Mouse (Mus musculus) neural tube, embryonic 11.5 days (tissue): Measurements from ENCODE around the gene Kctd17. TPM values are rescaled to one million over a fixed set of nuclear protein-coding genes. Genes with fewer than 3 reads are reported as not detected.

Experiments used
- ATAC-seq: fragments of 200-750 bp; cut with Nextera tagmentation; 2 replicates; pipeline ENCODE4 v1.8.0; 2017; ENCODE audit warnings: moderate number of reproducible peaks, mild to moderate bottlenecking, moderate TSS enrichment, moderate library complexity; ENCODE audit not compliant: insufficient read depth, low FRiP score, low TSS enrichment
- DNase-seq: peaks from one replicate; pipeline ENCODE4 v3.0.0-alpha.2; 2015; ENCODE audit warnings: low spot score
- H3K27ac ChIP-seq: fragments of 300-500 bp; sonication (generic); 2 replicates; pipeline ENCODE4 v1.5.1; 2014; ENCODE audit warnings: low read depth, mild to moderate bottlenecking, low read length
- H3K27me3 ChIP-seq: fragments of 300-500 bp; sonication (generic); 2 replicates; pipeline ENCODE4 v1.6.1; 2014; ENCODE audit warnings: mild to moderate bottlenecking, low read length, mixed read lengths; ENCODE audit not compliant: control insufficient read depth, insufficient read depth
- H3K36me3 ChIP-seq: fragments of 300-500 bp; sonication (generic); 2 replicates; pipeline ENCODE4 v1.6.1; 2014; ENCODE audit warnings: mild to moderate bottlenecking, low read length, moderate library complexity, mixed read lengths; ENCODE audit not compliant: control insufficient read depth, insufficient read depth
- H3K4me1 ChIP-seq: fragments of 300-500 bp; sonication (generic); 2 replicates; pipeline ENCODE4 v1.6.1; 2014; ENCODE audit warnings: low read length, mixed read lengths; ENCODE audit not compliant: control insufficient read depth, insufficient read depth
- H3K4me2 ChIP-seq: fragments of 300-500 bp; sonication (generic); 2 replicates; pipeline ENCODE4 v1.6.1; 2014; ENCODE audit warnings: low read depth, mild to moderate bottlenecking, moderate library complexity
- H3K4me3 ChIP-seq: fragments of 300-500 bp; sonication (generic); 2 replicates; pipeline ENCODE4 v1.5.1; 2014; ENCODE audit warnings: low read depth, low read length
- H3K9ac ChIP-seq: fragments of 300-500 bp; sonication (generic); 2 replicates; pipeline ENCODE4 v1.6.1; 2014; ENCODE audit warnings: mild to moderate bottlenecking, low read length
- H3K9me3 ChIP-seq: fragments of 300-500 bp; sonication (generic); 2 replicates; pipeline ENCODE4 v1.6.1; 2016; ENCODE audit warnings: low read length; ENCODE audit not compliant: control insufficient read depth
- WGBS: fragments of 180-500 bp; shearing (Covaris S2); extraction: QIAGEN DNeasy Blood & Tissue Kit; methylation state at CpG from one replicate; pipeline ENCODE4 v1.1.7; 2014; 5-methylcytosine and 5-hydroxymethylcytosine counted together
- polyA plus RNA-seq: library from polyadenylated mRNA; unstranded; fragments of >200 nt; fragmentation: Nextera tagmentation; extraction: Ambion mirVana; gene quantifications from 2 replicates; pipeline ENCODE4 v1.2.1, GENCODE M21; 2014

The Kctd17 gene
- 74.6 and 78.1 TPM in 2 replicates for polyA plus RNA-seq

- H3K36me3 ChIP-seq, result no peaks in the 10 kb centered on the region
- peak; percentile 86 for DNase-seq
- 1% methylated on average over 52 of the region's 52 CpGs for WGBS
- H3K4me3 ChIP-seq, result peak within 1 kb of the TSS; percentile 90
- peak within 1 kb of the TSS; percentile 82 for H3K9ac ChIP-seq
- H3K4me2 ChIP-seq, result peak within 1 kb of the TSS; percentile 84
- peak; percentile 90 for ATAC-seq
- H3K9me3 ChIP-seq, result no peaks in the 10 kb centered on the region
- no peaks in the 10 kb centered on the region for H3K27me3 ChIP-seq
- peaks cover 6% of the 10 kb centered on the region; the same call in 1 of the 2 replicates for H3K4me1 ChIP-seq
- H3K27ac ChIP-seq, result 0 out of 2 replicates have a peak within 1 kb of the TSS, but pooled peaks have one; percentile 49
Observed at GRCm38 (mm10) chr15:78428391-78429138, at the start of gene Kctd17. TSS of gene Kctd17 (plus strand) at chr15:78428564.

GRCm38 (mm10) chr15:78380208-78380607 lies 48.2 kb upstream of the Kctd17 start:
- WGBS, result 86% methylated on average over 2 of the region's 2 CpGs
- Histone ChIP-seq H3K27ac (no peak overlapping the region), H3K4me2 (no peak overlapping the region), H3K9ac (no peak overlapping the region), H3K4me3 (no peak overlapping the region), H3K27me3 (no peaks in the 10 kb centered on the region), H3K36me3 (no peaks in the 10 kb centered on the region), H3K4me1 (no peaks in the 10 kb centered on the region), H3K9me3 (no peaks in the 10 kb centered on the region)
- ATAC-seq (no peak), DNase-seq (no peak)

GRCm38 (mm10) chr15:78380741-78381140 lies 47.6 kb upstream of the Kctd17 start:
- H3K36me3 ChIP-seq, result no peaks in the 10 kb centered on the region
- H3K27ac ChIP-seq, result no peak overlapping the region
- 83% methylated on average over 4 of the region's 4 CpGs for WGBS
- H3K9ac ChIP-seq, result no peak overlapping the region
- H3K9me3 ChIP-seq, result no peaks in the 10 kb centered on the region
- H3K4me1 ChIP-seq, result no peaks in the 10 kb centered on the region
- ATAC-seq (no peak), DNase-seq (no peak)
- H3K4me2 ChIP-seq, result no peak overlapping the region
- no peaks in the 10 kb centered on the region for H3K27me3 ChIP-seq
- H3K4me3 ChIP-seq, result no peak overlapping the region

- ATAC-seq, result no peak
- no peaks in the 10 kb centered on the region for H3K36me3 ChIP-seq
- no peak overlapping the region for H3K27ac ChIP-seq
Observed at GRCm38 (mm10) chr15:78382115-78382514, 46.2 kb upstream of the Kctd17 start.

GRCm38 (mm10) chr15:78383450-78384219 lies 44.7 kb upstream of the Kctd17 start:
- Histone ChIP-seq H3K36me3 (no peaks in the 10 kb centered on the region), H3K4me3 (no peak overlapping the region), H3K27ac (no peak overlapping the region), H3K4me1 (no peaks in the 10 kb centered on the region), H3K9ac (no peak overlapping the region), H3K27me3 (no peaks in the 10 kb centered on the region), H3K4me2 (no peak overlapping the region), H3K9me3 (no peaks in the 10 kb centered on the region)
- 88% methylated on average over 11 of the region's 11 CpGs for WGBS
- DNase-seq (no peak), ATAC-seq (no peak)

More at GRCm38 (mm10) chr15:78382115-78382514, 46.2 kb upstream of the Kctd17 start:
- no peak for DNase-seq
- H3K4me1 ChIP-seq, result no peaks in the 10 kb centered on the region
- H3K4me3 ChIP-seq, result no peak overlapping the region
- H3K4me2 ChIP-seq, result no peak overlapping the region
- no peak overlapping the region for H3K9ac ChIP-seq
- H3K9me3 ChIP-seq, result no peaks in the 10 kb centered on the region
- H3K27me3 ChIP-seq, result no peaks in the 10 kb centered on the region
- WGBS, result 96% methylated on average over 4 of the region's 4 CpGs

- DNase-seq (no peak), ATAC-seq (no peak)
- no peak overlapping the region for H3K9ac ChIP-seq
- WGBS, result 74% methylated on average over 7 of the region's 7 CpGs
- no peaks in the 10 kb centered on the region for H3K27me3 ChIP-seq
- H3K4me2 ChIP-seq, result no peak overlapping the region
- H3K27ac ChIP-seq, result no peak overlapping the region
- H3K4me1 ChIP-seq, result no peaks in the 10 kb centered on the region
- H3K36me3 ChIP-seq, result no peaks in the 10 kb centered on the region
- H3K4me3 ChIP-seq, result no peak overlapping the region
- no peaks in the 10 kb centered on the region for H3K9me3 ChIP-seq
Observed at GRCm38 (mm10) chr15:78384220-78385116, 43.9 kb upstream of the Kctd17 start.

GRCm38 (mm10) chr15:78385564-78385963 lies 42.8 kb upstream of the Kctd17 start:
- no peak overlapping the region for H3K4me2 ChIP-seq
- no peak overlapping the region for H3K4me3 ChIP-seq
- no peaks in the 10 kb centered on the region for H3K4me1 ChIP-seq
- DNase-seq, result no peak
- no peak overlapping the region for H3K9ac ChIP-seq
- 89% methylated on average over 1 of the region's 1 CpGs for WGBS
- H3K9me3 ChIP-seq, result no peaks in the 10 kb centered on the region
- no peaks in the 10 kb centered on the region for H3K27me3 ChIP-seq
- H3K27ac ChIP-seq, result no peak overlapping the region
- ATAC-seq, result no peak
- H3K36me3 ChIP-seq, result no peaks in the 10 kb centered on the region

- ATAC-seq (no peak), DNase-seq (no peak)
- no peaks in the 10 kb centered on the region for H3K9me3 ChIP-seq
- H3K36me3 ChIP-seq, result no peaks in the 10 kb centered on the region
- no peaks in the 10 kb centered on the region for H3K4me1 ChIP-seq
- 73% methylated on average over 3 of the region's 3 CpGs for whole genome bisulfite sequencing
- no peaks in the 10 kb centered on the region for H3K27me3 ChIP-seq
- H3K4me3 ChIP-seq, result no peak overlapping the region
- no peak overlapping the region for H3K27ac ChIP-seq
- H3K9ac ChIP-seq, result no peak overlapping the region
- H3K4me2 ChIP-seq, result no peak overlapping the region
Observed at GRCm38 (mm10) chr15:78390855-78391254, 37.5 kb upstream of the Kctd17 start.
